Mouse (Mus musculus): ENCODE results near the gene Supt6. TPM values are rescaled to one million over a fixed set of nuclear protein-coding genes. Genes with fewer than 3 reads are reported as not detected.

Gene Supt6
- total RNA-seq, 1 experiment from 2014 or later = 51.3 TPM

DNA sequence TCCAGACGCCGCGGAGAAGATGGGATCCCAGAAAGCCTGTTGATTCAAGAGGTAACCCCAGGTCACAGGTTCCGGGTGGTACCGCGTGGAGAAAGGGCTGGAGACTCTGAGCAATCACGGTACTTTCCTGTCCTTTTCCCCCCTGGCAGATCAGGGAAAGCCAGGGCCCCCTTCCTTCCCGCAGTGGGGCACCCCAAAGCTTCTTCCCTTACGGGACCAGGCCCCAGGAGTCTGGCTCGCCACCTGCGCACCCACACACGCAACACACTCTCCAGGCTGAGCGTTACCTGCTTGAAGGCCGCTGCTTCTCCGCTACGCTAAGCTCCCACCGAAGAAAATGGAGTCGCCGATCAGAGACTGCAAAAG, 543 bp downstream of the Supt6 start:
- peak in 1 of 2 experiments; percentile 1; a peak in 2 of 4 replicates for ATAC-seq (replicated peaks in 1 of 2; ENCODE audit: insufficient read depth in 1 of 2, low FRiP score in 2 of 2, low TSS enrichment in 1 of 2, low read depth in 1 of 2, poor library complexity in 2 of 2, severe bottlenecking in 2 of 2)

DNA sequence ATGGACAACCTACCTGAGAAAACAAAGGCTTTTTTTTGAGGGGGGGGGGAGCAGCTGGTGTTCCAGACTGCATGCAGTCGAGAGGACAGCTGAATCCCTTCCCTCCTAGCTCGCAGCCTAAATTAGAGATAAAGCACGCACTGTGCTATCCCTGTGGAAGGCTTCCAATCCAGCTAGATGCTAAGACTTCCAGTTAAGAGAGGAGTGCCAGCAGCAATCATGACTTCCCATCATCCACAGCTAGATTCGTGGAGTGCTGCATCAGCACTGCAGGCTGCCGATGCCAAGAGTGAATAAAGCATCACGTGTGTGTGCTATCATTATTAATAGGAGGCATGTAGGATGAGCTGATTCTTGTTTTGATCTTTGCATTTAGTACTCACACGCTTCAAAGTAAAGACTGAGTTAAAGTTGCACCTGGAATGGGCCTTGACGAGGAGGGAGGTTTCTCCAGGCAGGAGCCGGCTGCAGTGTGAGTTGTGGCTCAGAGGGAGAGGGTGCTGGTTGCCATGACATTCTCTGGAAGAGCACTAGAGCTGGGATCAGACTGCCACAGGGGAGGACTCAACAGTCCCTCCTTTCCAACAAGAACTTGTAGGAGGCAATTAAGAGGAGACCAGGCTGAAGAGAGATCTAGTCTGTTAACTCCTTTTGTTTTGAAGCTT, 5.5 kb downstream of the Supt6 start:
- ATAC-seq (replicated peaks in 1 of 2; ENCODE audit: insufficient read depth in 1 of 2, low FRiP score in 2 of 2, low TSS enrichment in 1 of 2, low read depth in 1 of 2, poor library complexity in 2 of 2, severe bottlenecking in 2 of 2) = no peak

DNA sequence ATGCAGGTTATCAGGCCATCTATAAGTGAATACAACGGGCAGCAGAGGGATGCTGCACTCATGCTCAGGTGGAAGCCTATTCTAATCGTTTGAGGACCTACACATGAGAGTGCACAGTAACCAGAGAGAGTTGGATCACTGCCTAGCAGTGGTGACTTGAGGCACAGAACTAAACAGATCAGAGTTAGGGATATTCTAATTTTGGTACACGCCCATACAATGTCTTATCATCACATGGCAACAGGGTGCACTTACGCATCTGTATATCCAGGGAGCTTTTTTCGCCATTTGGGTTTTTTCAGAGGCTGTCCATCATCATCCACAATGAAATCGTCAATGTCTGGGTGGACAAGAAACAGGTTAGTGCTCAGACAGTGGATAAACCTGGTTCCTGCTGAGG, 14.3 kb downstream of the Supt6 start:
- no peak for ATAC-seq (replicated peaks in 1 of 2; ENCODE audit: insufficient read depth in 1 of 2, low FRiP score in 2 of 2, low TSS enrichment in 1 of 2, low read depth in 1 of 2, poor library complexity in 2 of 2, severe bottlenecking in 2 of 2)

DNA sequence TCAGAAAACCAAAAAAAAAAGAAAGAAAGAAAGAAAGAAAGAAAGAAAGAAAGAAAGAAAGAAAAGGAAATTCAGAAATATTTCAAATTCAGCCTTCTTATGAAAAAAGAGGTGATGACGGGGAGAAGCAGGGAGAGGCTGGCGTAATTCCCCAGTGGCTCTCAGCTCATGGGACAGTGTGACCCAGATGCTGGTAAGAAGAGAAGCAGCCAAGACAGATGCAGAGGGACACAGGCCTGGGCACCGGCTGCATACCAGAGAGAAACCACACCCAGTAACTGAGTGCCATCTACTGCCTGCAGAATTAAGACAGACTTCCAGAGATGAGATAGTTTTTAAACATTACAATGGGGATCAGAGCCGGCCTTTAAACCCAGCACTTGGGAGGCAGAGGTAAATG, 22.2 kb downstream of the Supt6 start:
- no peak for ATAC-seq (replicated peaks in 1 of 2; ENCODE audit: insufficient read depth in 1 of 2, low FRiP score in 2 of 2, low TSS enrichment in 1 of 2, low read depth in 1 of 2, poor library complexity in 2 of 2, severe bottlenecking in 2 of 2)

DNA sequence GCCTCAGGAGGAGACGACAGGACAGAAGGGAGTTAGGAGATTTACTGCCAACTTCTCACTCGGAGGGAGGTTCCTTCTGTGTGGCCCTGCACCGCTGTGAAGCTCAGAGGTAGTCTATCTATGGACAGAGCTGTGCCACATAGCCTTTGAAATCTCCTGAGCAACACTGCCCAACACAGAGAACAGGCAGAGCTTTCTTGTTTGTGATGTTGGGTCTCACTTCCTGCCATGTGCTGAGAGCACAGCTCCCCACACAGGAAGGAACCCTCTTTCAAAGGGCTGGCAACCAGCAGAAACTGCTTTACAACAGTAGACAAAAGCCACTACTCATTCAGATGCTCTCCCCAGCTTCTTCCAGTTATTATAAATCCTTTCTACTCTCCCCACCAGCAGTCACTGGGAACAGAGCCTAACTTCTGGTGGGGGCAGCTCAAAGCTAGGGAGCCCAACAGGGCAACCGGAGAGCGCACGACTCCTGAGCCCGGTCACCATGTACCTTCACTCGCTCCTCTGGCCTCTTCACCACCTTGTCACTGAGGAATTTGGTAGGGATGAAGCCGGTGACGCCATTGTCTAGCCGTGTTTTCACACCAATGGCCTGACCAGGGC, 30.0 kb downstream of the Supt6 start:
- no peak for ATAC-seq (replicated peaks in 1 of 2; ENCODE audit: insufficient read depth in 1 of 2, low FRiP score in 2 of 2, low TSS enrichment in 1 of 2, low read depth in 1 of 2, poor library complexity in 2 of 2, severe bottlenecking in 2 of 2)

DNA sequence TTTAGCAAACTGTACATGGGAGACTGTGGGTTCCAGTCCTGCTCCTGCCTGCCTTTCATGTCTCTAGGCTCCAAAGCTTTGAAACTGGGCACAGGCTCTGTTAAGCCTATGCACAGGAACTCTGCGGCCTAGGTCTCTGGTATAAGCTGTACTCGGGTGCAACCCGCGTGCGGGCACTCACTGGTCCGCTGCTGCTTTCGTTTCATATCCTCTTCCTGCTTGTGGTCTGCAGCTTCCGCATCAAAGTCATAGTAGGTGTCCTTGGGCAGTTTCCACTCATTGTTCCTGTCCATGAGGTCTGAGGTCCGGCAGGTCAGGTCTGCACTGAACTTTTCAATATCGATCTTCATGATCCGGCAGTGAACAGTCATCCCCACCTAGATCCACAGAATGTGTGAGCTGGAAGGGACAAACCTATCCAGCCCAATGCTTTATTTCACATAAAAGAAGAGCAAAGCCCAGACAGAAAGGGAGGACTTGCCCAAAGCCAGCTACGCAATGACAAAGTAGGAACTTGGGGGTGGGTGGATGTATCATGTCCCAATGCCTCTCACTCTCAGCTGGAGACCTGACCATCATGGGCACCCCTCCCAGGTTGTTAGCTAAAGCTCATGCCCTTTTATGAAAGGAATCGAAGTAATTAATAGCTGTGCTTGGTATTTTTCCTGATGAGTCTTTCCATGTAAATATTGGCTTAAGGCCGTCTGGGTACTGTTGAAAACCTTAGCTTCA, 32.5 kb downstream of the Supt6 start:
- ATAC-seq (replicated peaks in 1 of 2; ENCODE audit: insufficient read depth in 1 of 2, low FRiP score in 2 of 2, low TSS enrichment in 1 of 2, low read depth in 1 of 2, poor library complexity in 2 of 2, severe bottlenecking in 2 of 2) = peak; percentile 71 to 82

DNA sequence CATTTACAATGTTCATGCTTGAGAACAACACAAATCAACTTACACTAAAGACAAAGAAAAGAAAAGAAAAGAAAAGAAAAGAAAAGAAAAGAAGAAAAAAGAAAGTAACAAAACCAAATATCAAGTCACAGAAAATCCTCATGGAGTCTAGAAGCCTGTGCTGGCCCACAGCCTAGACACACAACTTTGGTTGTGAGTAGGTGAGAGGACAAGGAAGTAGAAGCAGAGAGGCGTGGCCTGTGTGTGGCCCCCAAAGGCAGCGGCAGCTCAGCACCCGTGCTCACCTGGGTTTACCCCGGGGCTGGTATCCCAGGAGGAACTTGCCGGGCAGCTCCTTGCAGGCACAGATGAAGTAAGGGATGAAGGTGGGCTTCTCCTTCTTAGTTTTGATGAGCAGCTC, 34.3 kb downstream of the Supt6 start:
- no peak for ATAC-seq (replicated peaks in 1 of 2; ENCODE audit: insufficient read depth in 1 of 2, low FRiP score in 2 of 2, low TSS enrichment in 1 of 2, low read depth in 1 of 2, poor library complexity in 2 of 2, severe bottlenecking in 2 of 2)

DNA sequence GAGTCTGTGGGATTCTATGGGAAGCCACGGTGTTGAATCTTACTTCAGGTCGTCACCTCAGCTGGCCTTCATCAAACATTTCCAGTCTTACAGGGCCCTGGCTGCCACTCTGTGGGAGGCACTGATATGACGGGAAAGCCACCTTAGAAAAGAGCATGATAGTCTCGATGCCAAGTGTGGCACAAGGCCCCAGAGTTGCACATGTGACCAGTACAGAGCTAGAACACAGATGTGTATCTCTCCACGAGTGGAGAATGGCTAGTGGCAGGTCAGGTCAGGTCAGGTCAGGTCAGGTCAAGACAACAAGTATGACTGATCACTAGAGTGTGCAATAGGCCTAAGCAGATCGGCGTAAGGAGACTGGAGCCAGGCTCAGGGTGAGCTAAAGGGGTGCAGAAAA, 35.2 kb downstream of the Supt6 start:
- ATAC-seq (replicated peaks in 1 of 2; ENCODE audit: insufficient read depth in 1 of 2, low FRiP score in 2 of 2, low TSS enrichment in 1 of 2, low read depth in 1 of 2, poor library complexity in 2 of 2, severe bottlenecking in 2 of 2) = no peak

DNA sequence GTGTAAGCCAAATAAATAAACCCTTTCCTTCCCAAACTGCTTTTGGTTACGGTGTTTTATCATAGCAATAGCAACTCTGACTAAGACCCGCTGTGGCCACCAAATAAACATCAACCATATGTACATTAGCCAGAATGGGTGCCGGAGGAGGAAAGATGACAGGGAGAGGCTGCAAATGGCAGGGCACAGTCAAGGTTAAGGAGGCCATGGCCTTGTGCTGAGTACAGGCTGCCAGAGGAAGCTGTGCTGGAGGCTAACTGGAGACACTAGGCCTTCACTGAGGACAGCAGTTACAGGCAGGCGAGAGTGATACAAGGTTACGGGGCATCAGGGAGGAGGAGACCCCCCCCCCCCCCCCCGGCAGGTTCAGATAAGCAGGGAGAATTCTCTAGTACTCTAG, 35.9 kb downstream of the Supt6 start:
- no peak for ATAC-seq (replicated peaks in 1 of 2; ENCODE audit: insufficient read depth in 1 of 2, low FRiP score in 2 of 2, low TSS enrichment in 1 of 2, low read depth in 1 of 2, poor library complexity in 2 of 2, severe bottlenecking in 2 of 2)

DNA sequence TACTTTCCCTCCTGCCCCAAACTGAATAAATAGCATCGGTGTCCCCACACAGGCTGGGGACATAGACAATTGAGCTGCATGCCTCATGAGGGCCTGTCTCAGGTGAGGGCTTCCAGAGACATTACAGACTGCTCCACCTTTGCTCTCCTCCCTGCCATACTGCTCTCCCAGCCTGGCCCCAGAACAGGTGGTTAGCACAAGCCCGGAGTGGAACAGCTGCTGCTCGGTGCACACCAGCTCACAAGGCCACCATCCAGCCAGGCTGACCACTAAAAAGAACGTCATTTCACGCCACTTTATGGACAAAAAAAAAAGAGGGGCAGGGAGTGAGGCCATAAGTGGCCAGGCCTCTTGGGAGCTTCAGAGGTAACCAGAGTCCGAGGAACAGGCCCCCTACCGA, 38.6 kb downstream of the Supt6 start:
- ATAC-seq (replicated peaks in 1 of 2; ENCODE audit: insufficient read depth in 1 of 2, low FRiP score in 2 of 2, low TSS enrichment in 1 of 2, low read depth in 1 of 2, poor library complexity in 2 of 2, severe bottlenecking in 2 of 2) = no peak

DNA sequence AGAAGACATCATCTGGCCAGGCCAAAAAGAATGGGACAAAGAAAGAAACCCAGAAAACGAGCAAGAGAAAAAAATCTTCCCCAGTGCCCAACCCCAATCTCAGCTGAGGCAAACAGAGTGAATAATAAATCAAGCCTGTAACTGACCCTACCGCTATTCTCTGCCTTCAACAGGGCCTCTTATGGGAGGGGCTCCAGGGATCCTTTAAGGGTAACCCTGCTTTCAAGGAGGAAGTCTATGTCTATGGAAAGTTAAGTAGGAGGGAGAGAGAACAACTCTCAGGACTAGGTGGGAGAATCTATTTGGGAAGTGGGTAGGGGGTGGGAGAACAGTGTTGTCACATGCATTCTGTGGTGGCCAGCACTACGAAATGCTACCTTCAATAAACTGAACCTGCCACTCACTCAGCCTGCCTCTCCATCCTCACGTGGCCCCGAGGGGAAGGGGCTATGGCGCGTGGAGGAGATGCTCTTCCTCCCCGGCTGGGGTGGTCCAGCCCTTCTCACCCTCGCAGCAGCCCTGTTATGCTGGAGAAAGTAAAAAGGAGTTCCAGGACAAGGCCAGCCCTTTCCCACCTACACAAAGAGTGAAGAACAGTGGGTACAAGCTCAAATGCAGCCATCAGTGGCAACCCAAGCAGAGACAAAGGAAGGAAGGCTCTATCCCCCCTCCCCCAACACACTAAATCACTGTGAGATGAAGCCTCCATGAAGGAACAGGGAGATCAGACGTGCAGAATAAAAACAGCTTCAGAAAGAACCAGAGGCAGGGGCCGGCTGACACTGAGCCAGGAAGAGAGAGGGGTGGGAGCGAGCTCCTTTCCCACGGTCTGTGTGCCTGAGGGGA, 40.2 kb downstream of the Supt6 start:
- no peak for ATAC-seq (replicated peaks in 1 of 2; ENCODE audit: insufficient read depth in 1 of 2, low FRiP score in 2 of 2, low TSS enrichment in 1 of 2, low read depth in 1 of 2, poor library complexity in 2 of 2, severe bottlenecking in 2 of 2)

DNA sequence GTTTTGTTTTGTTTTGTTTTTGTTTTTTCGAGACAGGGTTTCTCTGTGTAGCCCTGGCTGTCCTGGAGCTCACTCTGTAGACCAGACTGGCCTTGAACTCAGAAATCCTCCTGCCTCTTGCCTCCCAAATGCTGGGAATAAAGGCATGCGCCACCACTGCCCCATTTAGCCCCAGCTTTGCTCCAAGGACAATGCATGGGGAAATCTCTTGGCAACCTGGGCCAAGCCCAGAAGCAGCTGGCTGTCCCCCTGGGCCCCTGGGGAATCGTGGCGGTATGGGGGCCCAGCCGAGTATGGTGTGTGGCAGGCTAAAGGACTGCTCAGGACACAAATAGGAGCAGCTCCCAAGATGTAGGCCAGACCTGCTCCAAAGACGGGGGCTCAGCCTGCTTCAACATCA, 41.5 kb downstream of the Supt6 start:
- ATAC-seq (replicated peaks in 1 of 2; ENCODE audit: insufficient read depth in 1 of 2, low FRiP score in 2 of 2, low TSS enrichment in 1 of 2, low read depth in 1 of 2, poor library complexity in 2 of 2, severe bottlenecking in 2 of 2) = no peak

DNA sequence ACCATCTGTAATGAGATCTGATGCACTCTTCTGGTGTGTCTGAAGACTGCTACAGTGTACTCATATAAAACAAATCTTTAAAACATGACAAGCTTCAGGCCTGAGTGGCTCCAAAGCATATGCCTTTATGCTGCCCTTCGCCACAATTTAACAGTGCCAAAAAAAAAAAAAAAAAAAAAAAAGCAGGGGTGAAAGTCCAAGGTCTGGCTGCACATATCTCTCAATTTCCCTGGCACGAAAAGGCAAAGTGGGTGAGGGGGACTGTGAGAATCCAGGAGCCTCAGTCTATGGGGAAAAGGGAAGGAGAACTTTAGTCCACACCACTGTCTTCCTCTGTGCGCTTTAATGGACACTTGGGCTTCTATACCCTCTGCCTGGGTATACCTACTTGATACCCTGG, 43.4 kb downstream of the Supt6 start:
- ATAC-seq (replicated peaks in 1 of 2; ENCODE audit: insufficient read depth in 1 of 2, low FRiP score in 2 of 2, low TSS enrichment in 1 of 2, low read depth in 1 of 2, poor library complexity in 2 of 2, severe bottlenecking in 2 of 2) = no peak

DNA sequence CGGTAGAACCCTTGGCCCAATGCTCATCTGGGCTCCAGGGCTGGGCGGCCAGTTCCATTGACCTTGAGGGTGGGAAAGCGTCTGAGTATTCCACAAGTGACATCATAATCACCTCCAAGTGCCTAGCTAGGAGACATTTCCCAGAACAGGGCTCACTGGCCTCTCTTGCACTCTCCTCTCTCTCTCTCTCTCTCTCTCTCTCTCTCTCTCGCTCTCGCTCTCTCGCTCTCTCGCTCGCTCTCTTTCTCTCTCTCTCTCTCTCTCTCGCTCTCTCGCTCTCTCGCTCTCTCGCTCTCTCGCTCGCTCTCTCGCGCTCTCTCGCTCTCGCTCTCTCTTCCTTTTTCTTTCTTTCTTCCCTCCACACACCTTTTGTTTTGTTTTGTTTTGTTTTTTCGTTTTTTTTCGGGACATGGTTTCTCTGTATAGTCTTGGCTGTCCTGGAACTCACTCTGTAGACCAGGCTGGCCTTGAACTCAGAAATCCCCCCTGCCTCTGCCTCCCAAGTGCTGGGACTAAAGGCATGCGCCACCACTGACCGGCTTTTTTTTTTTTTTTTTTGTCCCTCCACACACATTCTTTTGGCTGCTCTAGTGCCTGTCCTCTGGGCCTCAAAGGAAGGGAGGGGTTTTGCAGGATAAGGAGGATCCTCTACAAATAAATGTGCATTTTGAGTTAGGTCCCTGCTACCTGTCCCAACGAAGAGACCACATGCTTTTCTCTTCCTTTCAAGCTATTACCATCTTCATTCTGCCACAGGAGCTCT, 50.5 kb downstream of the Supt6 start:
- no peak for ATAC-seq (replicated peaks in 1 of 2; ENCODE audit: insufficient read depth in 1 of 2, low FRiP score in 2 of 2, low TSS enrichment in 1 of 2, low read depth in 1 of 2, poor library complexity in 2 of 2, severe bottlenecking in 2 of 2)

DNA sequence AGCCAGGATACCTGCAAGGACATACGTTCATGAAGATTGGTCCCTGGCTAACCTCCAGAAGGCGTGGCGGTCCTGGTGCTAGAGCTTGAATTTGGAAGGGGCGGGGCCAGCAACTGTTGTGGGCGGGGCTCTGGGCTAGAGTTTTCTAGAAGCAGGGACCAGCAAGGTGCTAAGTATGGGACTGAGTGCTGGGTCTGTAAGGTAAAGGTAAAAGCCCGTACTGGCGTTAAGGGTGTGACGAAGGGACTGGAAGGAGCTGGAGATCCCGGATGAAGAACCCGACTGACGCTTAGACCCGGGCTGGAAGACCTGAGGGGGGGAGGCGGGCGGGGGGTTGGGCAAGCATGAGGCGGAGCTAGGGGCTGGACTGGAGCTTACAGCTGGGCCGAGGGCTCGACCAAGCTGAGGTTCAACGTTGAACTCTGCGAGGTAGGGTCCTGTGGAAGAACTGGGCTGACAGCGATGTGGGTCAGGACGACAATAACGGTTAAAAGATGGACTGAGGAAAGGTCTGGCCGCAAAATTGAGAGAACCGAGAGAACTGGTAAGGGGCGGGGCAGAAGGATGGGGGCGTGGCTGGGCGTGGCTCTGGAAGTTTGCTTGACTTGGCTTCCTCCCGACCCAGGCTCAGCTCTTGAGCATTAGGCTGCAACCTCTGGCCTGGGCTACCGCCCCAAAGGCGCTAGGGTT, 51.2 kb downstream of the Supt6 start:
- ATAC-seq (replicated peaks in 1 of 2; ENCODE audit: insufficient read depth in 1 of 2, low FRiP score in 2 of 2, low TSS enrichment in 1 of 2, low read depth in 1 of 2, poor library complexity in 2 of 2, severe bottlenecking in 2 of 2) = peak; percentile 70 to 91

DNA sequence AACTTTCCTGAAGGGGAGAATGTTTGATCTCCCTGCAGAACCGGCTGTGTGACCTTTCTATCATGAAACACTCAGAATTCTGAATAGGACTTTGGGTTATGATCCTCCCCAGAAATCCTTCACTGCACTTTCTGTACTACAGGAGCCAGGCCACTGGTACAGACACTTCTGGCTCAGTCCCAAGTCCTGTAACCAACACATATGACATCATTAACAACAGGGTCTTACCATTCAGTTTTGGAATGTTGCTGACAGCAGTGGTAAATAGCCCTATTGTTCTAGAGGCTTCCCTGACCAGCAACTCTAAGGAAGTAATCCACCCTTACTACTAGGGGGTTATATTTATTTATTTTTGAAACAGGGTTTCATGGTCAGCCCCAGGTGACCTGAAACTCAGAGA, 52.7 kb downstream of the Supt6 start, which contains the start of gene Proca1:
Gene Proca1 (plus strand): TSS at position 280 of the 400 bp plus-strand sequence.
- ATAC-seq (replicated peaks in 1 of 2; ENCODE audit: insufficient read depth in 1 of 2, low FRiP score in 2 of 2, low TSS enrichment in 1 of 2, low read depth in 1 of 2, poor library complexity in 2 of 2, severe bottlenecking in 2 of 2) = no peak

DNA sequence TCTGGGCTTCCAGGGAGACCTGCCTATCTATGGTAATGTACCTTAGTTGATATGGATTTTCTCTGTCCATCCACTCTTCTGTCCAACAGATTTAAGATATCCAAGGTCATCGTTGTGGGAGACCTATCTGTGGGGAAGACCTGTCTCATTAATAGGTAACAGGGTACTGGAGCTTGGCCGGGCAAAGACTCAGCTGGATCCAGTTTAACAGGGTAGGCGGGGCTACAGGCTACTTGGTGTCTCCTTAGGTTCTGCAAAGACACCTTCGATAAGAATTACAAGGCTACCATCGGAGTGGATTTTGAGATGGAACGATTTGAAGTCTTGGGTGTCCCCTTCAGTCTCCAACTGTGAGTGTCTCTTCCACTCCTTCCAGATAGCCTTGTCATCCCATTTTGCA, 55.7 kb downstream of the Supt6 start:
- no peak for ATAC-seq (replicated peaks in 1 of 2; ENCODE audit: insufficient read depth in 1 of 2, low FRiP score in 2 of 2, low TSS enrichment in 1 of 2, low read depth in 1 of 2, poor library complexity in 2 of 2, severe bottlenecking in 2 of 2)

Measured in hematopoietic stem cell, adult 5-6 weeks (primary cell).